Mouse (Mus musculus): ENCODE measurements at regions not wholly inside any gene's neighbourhood (a gene's known extent, or its start where the extent isn't known, plus 50 kb on each side); places are given as distances from the start of the nearest gene placed in this dataset.
A peak's percentile ranks its signal among the peaks of the same experiment; 100 is the strongest.

GRCm38 (mm10) chr13:80962789-80963590 is 79.8 kb downstream of the Arrdc3 start:
- H3K27ac ChIP-seq (replicated peaks): 0 out of 2 replicates have a peak overlapping the region, but pooled peaks have one; percentile 12
- peaks cover 4% of the 10 kb centered on the region; the same call in 1 of the 2 replicates for H3K4me1 ChIP-seq
- no peaks in the 10 kb centered on the region for H3K9me3 ChIP-seq
- no peaks in the 10 kb centered on the region for H3K36me3 ChIP-seq
- WGBS: 6% methylated on average over 50 of the region's 51 CpGs
- peak overlapping the region; percentile 49 for H3K4me3 ChIP-seq
- H3K4me2 ChIP-seq (replicated peaks): peak overlapping the region; percentile 68
- H3K9ac ChIP-seq (replicated peaks): peak overlapping the region; percentile 46
- peaks cover 17% of the 10 kb centered on the region for H3K27me3 ChIP-seq
- peak; percentile 99 for ATAC-seq (ENCODE audit: low FRiP score, low read depth)

- Histone ChIP-seq H3K4me1 (peaks cover 4% of the 10 kb centered on the region; the same call in 1 of the 2 replicates), H3K4me2 (replicated peaks) (peak overlapping the region; percentile 68), H3K9me3 (no peaks in the 10 kb centered on the region), H3K27me3 (peaks cover 17% of the 10 kb centered on the region), H3K36me3 (no peaks in the 10 kb centered on the region), H3K4me3 (0 out of 2 replicates have a peak overlapping the region, but pooled peaks have one; percentile 49), H3K27ac (replicated peaks) (no peak overlapping the region), H3K9ac (replicated peaks) (no peak overlapping the region)
- no peak for ATAC-seq (ENCODE audit: low FRiP score, low read depth)
- 82% methylated on average over 11 of the region's 11 CpGs for WGBS
Measured at GRCm38 (mm10) chr13:80963591-80963940, 80.4 kb downstream of the Arrdc3 start.

GRCm38 (mm10) chr13:80971664-80972063 is 88.5 kb downstream of the Arrdc3 start:
- WGBS: 81% methylated on average over 3 of the region's 3 CpGs
- H3K36me3 ChIP-seq: no peaks in the 10 kb centered on the region
- H3K4me2 ChIP-seq (replicated peaks): no peak overlapping the region
- H3K27me3 ChIP-seq: no peaks in the 10 kb centered on the region
- no peak overlapping the region for H3K4me3 ChIP-seq
- H3K27ac ChIP-seq (replicated peaks): no peak overlapping the region
- H3K9me3 ChIP-seq: no peaks in the 10 kb centered on the region
- no peak overlapping the region for H3K9ac ChIP-seq (replicated peaks)
- no peaks in the 10 kb centered on the region for H3K4me1 ChIP-seq
- no peak for ATAC-seq (ENCODE audit: low FRiP score, low read depth)

GRCm38 (mm10) chr13:80974424-80974823 is 91.2 kb downstream of the Arrdc3 start:
- WGBS: 58% methylated on average over 1 of the region's 1 CpGs
- no peak overlapping the region for H3K4me2 ChIP-seq (replicated peaks)
- H3K9me3 ChIP-seq: no peaks in the 10 kb centered on the region
- no peaks in the 10 kb centered on the region for H3K36me3 ChIP-seq
- no peaks in the 10 kb centered on the region for H3K4me1 ChIP-seq
- ATAC-seq (ENCODE audit: low FRiP score, low read depth): no peak
- no peak overlapping the region for H3K27ac ChIP-seq (replicated peaks)
- H3K9ac ChIP-seq (replicated peaks): no peak overlapping the region
- H3K4me3 ChIP-seq: no peak overlapping the region
- H3K27me3 ChIP-seq: no peaks in the 10 kb centered on the region

GRCm38 (mm10) chr13:80977266-80977665 is 94.1 kb downstream of the Arrdc3 start:
- no peak overlapping the region for H3K9ac ChIP-seq (replicated peaks)
- no peaks in the 10 kb centered on the region for H3K36me3 ChIP-seq
- H3K27ac ChIP-seq (replicated peaks): no peak overlapping the region
- H3K4me2 ChIP-seq (replicated peaks): no peak overlapping the region
- no peaks in the 10 kb centered on the region for H3K27me3 ChIP-seq
- no peak overlapping the region for H3K4me3 ChIP-seq
- no peak for ATAC-seq (ENCODE audit: low FRiP score, low read depth)
- WGBS: 90% methylated on average over 3 of the region's 3 CpGs
- no peaks in the 10 kb centered on the region for H3K4me1 ChIP-seq
- H3K9me3 ChIP-seq: no peaks in the 10 kb centered on the region

- Histone ChIP-seq H3K4me3 (no peak overlapping the region), H3K27ac (replicated peaks) (no peak overlapping the region), H3K4me1 (no peaks in the 10 kb centered on the region), H3K9me3 (no peaks in the 10 kb centered on the region), H3K4me2 (replicated peaks) (no peak overlapping the region), H3K36me3 (no peaks in the 10 kb centered on the region), H3K9ac (replicated peaks) (no peak overlapping the region), H3K27me3 (no peaks in the 10 kb centered on the region)
- ATAC-seq (ENCODE audit: low FRiP score, low read depth): no peak
- WGBS: 89% methylated on average over 2 of the region's 2 CpGs
Measured at GRCm38 (mm10) chr13:80981201-80981600, 98.0 kb downstream of the Arrdc3 start.

- no peak overlapping the region for H3K27ac ChIP-seq (replicated peaks)
Measured at GRCm38 (mm10) chr13:80986657-80987056, 103.5 kb downstream of the Arrdc3 start.

GRCm38 (mm10) chr13:80989756-80990155 is 106.6 kb downstream of the Arrdc3 start:
- no peak for ATAC-seq (ENCODE audit: low FRiP score, low read depth)
- Histone ChIP-seq H3K4me2 (replicated peaks) (no peak overlapping the region), H3K4me1 (peaks cover 5% of the 10 kb centered on the region; the same call in 1 of the 2 replicates), H3K9me3 (no peaks in the 10 kb centered on the region), H3K36me3 (no peaks in the 10 kb centered on the region), H3K27ac (replicated peaks) (no peak overlapping the region), H3K9ac (replicated peaks) (no peak overlapping the region), H3K4me3 (no peak overlapping the region), H3K27me3 (no peaks in the 10 kb centered on the region)
- WGBS: 86% methylated on average over 5 of the region's 5 CpGs

More at GRCm38 (mm10) chr13:80986657-80987056, 103.5 kb downstream of the Arrdc3 start:
- Histone ChIP-seq H3K4me2 (replicated peaks) (no peak overlapping the region), H3K4me1 (peaks cover 5% of the 10 kb centered on the region; the same call in 1 of the 2 replicates), H3K9me3 (no peaks in the 10 kb centered on the region), H3K4me3 (no peak overlapping the region), H3K36me3 (no peaks in the 10 kb centered on the region), H3K9ac (replicated peaks) (no peak overlapping the region), H3K27me3 (no peaks in the 10 kb centered on the region)
- peak; percentile 81 for ATAC-seq (ENCODE audit: low FRiP score, low read depth)
- 14% methylated on average over 4 of the region's 4 CpGs for WGBS

- WGBS: 79% methylated on average over 2 of the region's 2 CpGs
- no peak overlapping the region for H3K4me3 ChIP-seq
- no peaks in the 10 kb centered on the region for H3K27me3 ChIP-seq
- H3K36me3 ChIP-seq: no peaks in the 10 kb centered on the region
- no peak for ATAC-seq (ENCODE audit: low FRiP score, low read depth)
- no peaks in the 10 kb centered on the region for H3K4me1 ChIP-seq
- no peak overlapping the region for H3K9ac ChIP-seq (replicated peaks)
- no peak overlapping the region for H3K4me2 ChIP-seq (replicated peaks)
- no peak overlapping the region for H3K27ac ChIP-seq (replicated peaks)
- no peaks in the 10 kb centered on the region for H3K9me3 ChIP-seq
Measured at GRCm38 (mm10) chr13:80992342-80992741, 109.2 kb downstream of the Arrdc3 start.

GRCm38 (mm10) chr13:81008864-81009766 is 125.9 kb downstream of the Arrdc3 start:
- Histone ChIP-seq H3K27me3 (no peaks in the 10 kb centered on the region), H3K4me2 (replicated peaks) (no peak overlapping the region), H3K36me3 (no peaks in the 10 kb centered on the region), H3K4me3 (no peak overlapping the region), H3K9ac (replicated peaks) (no peak overlapping the region), H3K9me3 (no peaks in the 10 kb centered on the region), H3K4me1 (no peaks in the 10 kb centered on the region), H3K27ac (replicated peaks) (no peak overlapping the region)
- no peak for ATAC-seq (ENCODE audit: low FRiP score, low read depth)
- 49% methylated on average over 5 of the region's 5 CpGs for WGBS

- Histone ChIP-seq H3K9ac (replicated peaks) (no peak overlapping the region), H3K9me3 (no peaks in the 10 kb centered on the region), H3K27me3 (no peaks in the 10 kb centered on the region), H3K36me3 (no peaks in the 10 kb centered on the region), H3K4me2 (replicated peaks) (no peak overlapping the region), H3K4me3 (no peak overlapping the region), H3K4me1 (no peaks in the 10 kb centered on the region), H3K27ac (replicated peaks) (no peak overlapping the region)
- WGBS: 87% methylated on average over 1 of the region's 1 CpGs
- no peak for ATAC-seq (ENCODE audit: low FRiP score, low read depth)
Measured at GRCm38 (mm10) chr13:81013953-81014352, 130.8 kb downstream of the Arrdc3 start.

Measured in midbrain, embryonic 12.5 days (tissue).